Comparison of ENCODE assay signal across 9 mouse cellular contexts in genomic region chr16:93815856-93816736, GRCm38 (mm10). TPM values are rescaled to one million over a fixed set of nuclear protein-coding genes. Genes with fewer than 3 reads are reported as not detected.
DNase-seq lines count a peak whose midpoint lies in the region; ATAC-seq and TF ChIP-seq lines count a peak whose summit lies in the region.
"Had no signal": no experiment of that assay in that cellular context is flagged by ENCODE, and none has a peak within 500 bp of the region (broad histone marks: within the 10 kb centered on the region; RNA-seq: fewer than 3 reads in every experiment).

No protein-coding gene starts in this region.

- H3K9me3 ChIP-seq in ES-E14 (ENCODE audit: control insufficient read depth, insufficient read depth, low read depth, low read length): no peaks in the 10 kb centered on the region
- peaks cover 7% of the 10 kb centered on the region for H3K9me3 ChIP-seq in embryonic facial prominence, embryonic 13.5 days
- peaks cover 14% of the 10 kb centered on the region for H3K9me3 ChIP-seq in heart, embryonic 14.5 days (ENCODE audit: control insufficient read depth, low read length)
- no peaks in the 10 kb centered on the region for H3K9me3 ChIP-seq in stomach, embryonic 15.5 days

- peak; percentile 37 to 48 for DNase-seq in cerebellum, postnatal 10 days
- no peak for DNase-seq in cerebellum, adult 8-10 months
- DNase-seq in ES-E14 (ENCODE audit: low read depth, low spot score): peak; percentile 80
- peak; percentile 87 for DNase-seq in kidney, postnatal 14 days
- peak; percentile 93 for DNase-seq in lung, postnatal 25 days (ENCODE audit: low spot score)

- ATAC-seq in embryonic facial prominence, embryonic 13.5 days (ENCODE audit: insufficient number of reproducible peaks, insufficient read depth, low FRiP score, low TSS enrichment, low read depth): peak; percentile 62; the same call in 1 of the 2 replicates
- no peak for ATAC-seq in heart, embryonic 14.5 days (ENCODE audit: insufficient number of reproducible peaks, insufficient read depth, low FRiP score, low read depth)
- ATAC-seq in stomach, embryonic 15.5 days (ENCODE audit: insufficient read depth, low FRiP score, low read depth): peak; percentile 74; the same call in 1 of the 2 replicates

- H3K4me1 ChIP-seq in ES-E14 (ENCODE audit: control insufficient read depth in 2 of 2, insufficient read depth in 2 of 2, low read length in 2 of 2, poor library complexity in 1 of 2): peaks cover 0 to 14% of the 10 kb centered on the region in 2 experiments; a peak in 2 of 4 replicates
- peaks cover 7% of the 10 kb centered on the region for H3K4me1 ChIP-seq in embryonic facial prominence, embryonic 13.5 days
- H3K4me1 ChIP-seq in heart, embryonic 14.5 days (ENCODE audit: control insufficient read depth in 2 of 2, insufficient read depth in 2 of 2, low read length in 2 of 2): peaks cover 9 to 13% of the 10 kb centered on the region in 2 experiments
- H3K4me1 ChIP-seq in stomach, embryonic 15.5 days: peaks cover 9% of the 10 kb centered on the region

- H3K4me2 ChIP-seq in embryonic facial prominence, embryonic 13.5 days: no peak overlapping the region
- H3K4me2 ChIP-seq in heart, embryonic 14.5 days (ENCODE audit: low read length): peak overlapping the region; percentile 43
- peak overlapping the region; percentile 10; the same call in 1 of the 2 replicates for H3K4me2 ChIP-seq in stomach, embryonic 15.5 days
- H3K4me2 ChIP-seq: limb, embryonic 12.5 days had no signal

- H3K36me3 ChIP-seq in ES-E14 (ENCODE audit: control insufficient read depth, insufficient read depth, low read length, poor library complexity, severe bottlenecking): peaks cover 3% of the 10 kb centered on the region; the same call in 1 of the 2 replicates
- H3K36me3 ChIP-seq in embryonic facial prominence, embryonic 13.5 days: peaks cover 13% of the 10 kb centered on the region
- peaks cover 4% of the 10 kb centered on the region for H3K36me3 ChIP-seq in heart, embryonic 14.5 days (ENCODE audit: control insufficient read depth, insufficient read depth, low read length)
- 0 out of 2 replicates have a peak, but pooled peaks cover 11% of the 10 kb centered on the region for H3K36me3 ChIP-seq in stomach, embryonic 15.5 days

- H3K4me3 ChIP-seq in ES-E14 (ENCODE audit: insufficient read depth in 1 of 2, low read depth in 1 of 2, low read length in 2 of 2, poor library complexity in 1 of 2, severe bottlenecking in 1 of 2): peak overlapping the region; percentile 39 to 59
- no peak overlapping the region for H3K4me3 ChIP-seq in embryonic facial prominence, embryonic 13.5 days
- no peak overlapping the region for H3K4me3 ChIP-seq in heart, embryonic 14.5 days (ENCODE audit: control insufficient read depth in 1 of 2, insufficient read depth in 1 of 2, low read depth in 1 of 2, low read length in 2 of 2)
- no peak overlapping the region for H3K4me3 ChIP-seq in stomach, embryonic 15.5 days (replicated peaks)
- H3K4me3 ChIP-seq: limb, embryonic 12.5 days had no signal

- H3K27me3 ChIP-seq in embryonic facial prominence, embryonic 13.5 days: no peaks in the 10 kb centered on the region
- H3K27me3 ChIP-seq in heart, embryonic 14.5 days (ENCODE audit: control insufficient read depth, insufficient read depth, low read length): no peaks in the 10 kb centered on the region
- no peaks in the 10 kb centered on the region for H3K27me3 ChIP-seq in stomach, embryonic 15.5 days (replicated peaks)

- H3K27ac ChIP-seq in ES-E14 (ENCODE audit: insufficient read depth, low read depth, low read length, poor library complexity, severe bottlenecking): peak overlapping the region; percentile 97
- peak overlapping the region; percentile 68 for H3K27ac ChIP-seq in embryonic facial prominence, embryonic 13.5 days
- peak overlapping the region; percentile 63 to 75 for H3K27ac ChIP-seq in heart, embryonic 14.5 days (replicated peaks in 1 of 2; ENCODE audit: control insufficient read depth in 1 of 2, insufficient read depth in 1 of 2, low read depth in 2 of 2, low read length in 2 of 2)
- H3K27ac ChIP-seq in stomach, embryonic 15.5 days: peak overlapping the region; percentile 83
- H3K27ac ChIP-seq: limb, embryonic 12.5 days had no signal

- in situ Hi-C loops in ES-E14 (cut with MboI; ENCODE audit: low sequenced_read_pairs in 2 of 2, unreplicated experiment in 2 of 2): no loop called here

- WGBS in embryonic facial prominence, embryonic 13.5 days: 61% methylated on average over 20 of the region's 20 CpGs
- 48% methylated on average over 20 of the region's 20 CpGs for WGBS in heart, embryonic 14.5 days
- 48% methylated on average over 20 of the region's 20 CpGs for WGBS in stomach, embryonic 15.5 days

- H3K9ac ChIP-seq in ES-E14 (ENCODE audit: insufficient read depth, low read depth, low read length, poor library complexity, severe bottlenecking): peak overlapping the region; percentile 58; the same call in 1 of the 2 replicates
- H3K9ac ChIP-seq in embryonic facial prominence, embryonic 13.5 days: peak overlapping the region; percentile 16; the same call in 1 of the 2 replicates
- H3K9ac ChIP-seq in heart, embryonic 14.5 days (ENCODE audit: low read length): peak overlapping the region; percentile 58
- H3K9ac ChIP-seq in stomach, embryonic 15.5 days: no peak overlapping the region
- H3K9ac ChIP-seq: limb, embryonic 12.5 days had no signal

TF ChIP-seq in ES-E14, 5 proteins besides CTCF, POLR2A, EP300 and RAD21:
- TF ChIP-seq ZC3H11A (IDR thresholded peaks at IDR 0.05; ENCODE audit: borderline replicate concordance, low read depth, low read length) (no peak), MAFK (IDR thresholded peaks at IDR 0.05; ENCODE audit: insufficient read depth, low read depth, low read length) (no peak), ZNF384 (IDR thresholded peaks at IDR 0.05; ENCODE audit: low read depth, low read length) (no peak), CHD2 (IDR thresholded peaks at IDR 0.05; ENCODE audit: low read depth, low read length) (no peak), HCFC1 (IDR thresholded peaks at IDR 0.05; ENCODE audit: borderline replicate concordance, insufficient read depth, low read length) (no peak)

RNA-seq across cellular contexts. Expression of gene Morc3, which starts 15.8 kb away (rescaled TPM):
- 90.3 and 98.4 TPM in 2 replicates for total RNA-seq in ES-E14 (2012; rRNA removed)
- 32.9 and 42.8 TPM in 2 replicates for polyA plus RNA-seq in embryonic facial prominence, embryonic 13.5 days (2015; fragmentation: Nextera tagmentation; extraction: Ambion mirVana)
- polyA plus RNA-seq in heart, embryonic 14.5 days (2014; fragmentation: Nextera tagmentation; extraction: Ambion mirVana): 23.8 and 27.2 TPM in 2 replicates
- 34.5 and 41.0 TPM in 2 replicates for polyA plus RNA-seq in stomach, embryonic 15.5 days (2015; fragmentation: Nextera tagmentation; extraction: Ambion mirVana)

Comparison
In these comparisons a context has a peak if more than half of its experiments do, and no peak if none do; other contexts are left out.
1. H3K4me3 ChIP-seq: peak in ES-E14 (2 of 2); none in embryonic facial prominence, embryonic 13.5 days (single experiment), heart, embryonic 14.5 days (0 of 2) and stomach, embryonic 15.5 days (single experiment).
2. Peak in every context shown above with its lines, with median percentiles within 50 percentile points of each other: H3K27ac ChIP-seq.